Mouse (Mus musculus): ENCODE measurements around the gene Sall1. TPM values are rescaled to one million over a fixed set of nuclear protein-coding genes. Genes with fewer than 3 reads are reported as not detected.

Sall1 gene
- 17.1 and 17.2 TPM in 2 replicates for polyA plus RNA-seq (2015; fragmentation: Nextera tagmentation; extraction: Ambion mirVana)

DNA sequence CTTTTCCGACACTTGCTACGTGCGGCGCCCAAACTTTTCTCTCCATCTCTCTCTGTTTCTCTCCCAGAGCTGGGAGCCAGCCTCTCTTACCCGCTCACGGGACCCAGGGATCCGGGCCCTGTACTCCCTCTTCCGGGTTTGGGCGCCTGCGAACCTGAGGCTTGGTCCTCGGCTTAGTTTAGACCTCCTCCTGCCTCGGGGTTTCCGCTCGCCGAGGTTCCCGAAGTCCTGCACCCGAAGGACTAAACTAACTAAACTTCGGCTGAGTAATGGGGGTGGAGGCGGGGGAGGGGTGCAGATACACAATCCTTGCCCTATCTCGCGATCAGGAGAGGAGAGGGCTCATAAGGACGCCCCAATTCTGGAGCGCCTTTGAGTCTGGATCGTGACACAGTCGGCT lies at the start of gene Sall1:
Gene Sall1 (minus strand): TSS at position 223 of the 400 bp plus-strand sequence.
- no peak for ATAC-seq (ENCODE audit: low read depth)
- Histone ChIP-seq H3K9ac (peak within 1 kb of the TSS; percentile 89), H3K4me3 (peak within 1 kb of the TSS; percentile 69), H3K27ac (replicated peaks) (peak within 1 kb of the TSS; percentile 98), H3K9me3 (no peaks in the 10 kb centered on the region), H3K27me3 (peaks cover 36% of the 10 kb centered on the region), H3K36me3 (no peaks in the 10 kb centered on the region), H3K4me1 (replicated peaks) (peaks cover 80% of the 10 kb centered on the region), H3K4me2 (peak within 1 kb of the TSS; percentile 85)
- under 1% methylated on average over 25 of the region's 25 CpGs for WGBS

DNA sequence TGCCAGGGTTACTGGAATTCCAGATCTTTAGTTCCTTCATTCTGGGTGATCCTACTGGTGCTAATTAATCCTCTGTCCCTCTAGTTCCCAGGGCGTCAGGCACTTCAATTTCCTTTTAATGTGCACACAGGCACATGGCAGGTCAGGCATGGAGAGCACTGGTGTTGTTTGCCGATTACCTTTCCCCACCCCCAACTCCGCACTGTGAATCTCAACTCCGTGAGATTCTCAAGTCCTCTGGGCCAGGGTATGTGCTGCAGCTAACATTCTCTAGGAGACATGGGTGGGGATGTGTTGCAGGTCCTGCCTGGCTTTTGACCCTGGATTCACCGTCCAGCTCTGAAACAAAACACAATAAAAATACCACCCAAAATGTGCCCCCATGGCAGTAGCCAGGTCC lies 46.0 kb upstream of the Sall1 start:
- no peaks in the 10 kb centered on the region for H3K36me3 ChIP-seq
- WGBS: 46% methylated on average over 5 of the region's 5 CpGs
- H3K27me3 ChIP-seq: 0 out of 2 replicates have a peak, but pooled peaks cover 7% of the 10 kb centered on the region
- H3K27ac ChIP-seq (replicated peaks): no peak overlapping the region
- H3K4me3 ChIP-seq: no peak overlapping the region
- no peak overlapping the region for H3K4me2 ChIP-seq
- H3K9ac ChIP-seq: no peak overlapping the region
- peaks cover 16% of the 10 kb centered on the region for H3K4me1 ChIP-seq (replicated peaks)
- no peak for ATAC-seq (ENCODE audit: low read depth)
- H3K9me3 ChIP-seq: no peaks in the 10 kb centered on the region

DNA sequence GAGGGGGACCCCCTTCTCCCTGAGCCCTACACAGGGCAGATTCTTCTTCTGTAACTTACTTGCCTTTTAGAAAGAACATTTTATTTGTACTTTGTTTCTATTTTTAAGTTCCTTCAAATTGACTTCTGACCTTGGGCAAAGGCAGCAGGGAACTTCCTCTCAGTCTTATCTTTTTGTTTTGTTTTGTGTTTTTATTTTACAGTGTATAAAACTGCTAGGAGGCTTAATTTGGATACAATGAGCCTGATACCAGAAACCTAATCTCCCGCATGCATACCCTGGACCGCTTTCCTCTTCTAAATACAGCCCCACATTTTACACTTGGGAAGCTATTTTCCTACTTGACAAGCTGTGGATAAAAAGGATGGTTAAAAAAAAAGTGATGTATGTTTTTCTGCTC lies 35.2 kb upstream of the Sall1 start:
- 72% methylated on average over 2 of the region's 2 CpGs for WGBS
- H3K9me3 ChIP-seq: no peaks in the 10 kb centered on the region
- H3K4me2 ChIP-seq: no peak overlapping the region
- H3K4me1 ChIP-seq (replicated peaks): no peaks in the 10 kb centered on the region
- no peaks in the 10 kb centered on the region for H3K27me3 ChIP-seq
- H3K4me3 ChIP-seq: no peak overlapping the region
- H3K36me3 ChIP-seq: no peaks in the 10 kb centered on the region
- H3K9ac ChIP-seq: no peak overlapping the region
- no peak for ATAC-seq (ENCODE audit: low read depth)
- no peak overlapping the region for H3K27ac ChIP-seq (replicated peaks)

DNA sequence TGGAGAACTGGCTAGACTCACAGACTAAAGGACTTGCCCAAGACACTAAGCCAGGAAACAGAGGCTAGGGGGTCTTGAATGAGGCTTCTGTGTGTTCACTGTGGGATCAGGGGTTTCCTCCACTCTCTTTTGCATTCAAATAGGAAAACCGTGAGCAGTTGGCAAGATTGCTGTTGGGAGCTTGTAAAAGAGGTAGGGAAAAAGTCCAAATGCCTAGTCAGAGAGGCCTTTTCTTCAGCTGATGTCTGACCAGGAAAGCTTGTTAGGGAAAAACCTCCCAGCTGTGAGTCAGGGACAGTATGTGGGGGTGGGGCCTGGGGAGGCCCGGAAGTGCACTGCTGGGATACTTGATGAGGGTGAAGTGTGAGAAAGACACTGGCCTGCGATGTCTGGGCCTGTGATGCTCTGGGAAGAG lies 29.0 kb upstream of the Sall1 start:
- no peaks in the 10 kb centered on the region for H3K36me3 ChIP-seq
- H3K9me3 ChIP-seq: no peaks in the 10 kb centered on the region
- ATAC-seq (ENCODE audit: low read depth): peak; percentile 75
- H3K4me2 ChIP-seq: no peak overlapping the region
- H3K27me3 ChIP-seq: no peaks in the 10 kb centered on the region
- WGBS: 8% methylated on average over 3 of the region's 3 CpGs
- H3K27ac ChIP-seq (replicated peaks): peak overlapping the region; percentile 52
- H3K4me3 ChIP-seq: no peak overlapping the region
- peaks cover 23% of the 10 kb centered on the region for H3K4me1 ChIP-seq (replicated peaks)
- no peak overlapping the region for H3K9ac ChIP-seq

DNA sequence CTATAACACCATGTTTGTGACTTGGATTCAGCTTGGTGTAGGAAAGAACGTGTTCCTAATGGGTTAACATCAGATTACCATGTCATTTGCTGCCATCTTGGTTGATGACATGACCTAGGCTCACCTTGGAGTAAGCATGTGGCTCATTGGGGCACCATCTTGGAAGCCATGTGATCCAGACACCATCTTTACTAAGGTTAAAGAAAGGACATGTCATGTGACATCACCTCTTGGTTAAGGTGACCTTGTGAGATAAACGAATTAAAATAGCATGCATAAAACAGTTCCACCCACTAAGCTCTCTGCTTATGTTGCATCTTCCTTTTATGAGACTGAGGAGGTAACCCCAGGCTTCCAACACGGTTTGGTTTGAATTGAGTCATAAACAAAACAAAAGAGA lies 23.5 kb upstream of the Sall1 start:
- ATAC-seq (ENCODE audit: low read depth): no peak

GRCm38 (mm10) chr8:89064042-89064441 lies 20.1 kb upstream of the Sall1 start:
- 22% methylated on average over 9 of the region's 9 CpGs for WGBS
- H3K4me1 ChIP-seq (replicated peaks): peaks cover 29% of the 10 kb centered on the region
- H3K9ac ChIP-seq: no peak overlapping the region
- ATAC-seq (ENCODE audit: low read depth): peak; percentile 81
- H3K36me3 ChIP-seq: no peaks in the 10 kb centered on the region
- no peaks in the 10 kb centered on the region for H3K9me3 ChIP-seq
- H3K27ac ChIP-seq (replicated peaks): peak overlapping the region; percentile 55
- H3K4me2 ChIP-seq: no peak overlapping the region
- no peaks in the 10 kb centered on the region; the same call in 1 of the 2 replicates for H3K27me3 ChIP-seq
- H3K4me3 ChIP-seq: no peak overlapping the region

More for the DNA sequence above, 23.5 kb upstream of the Sall1 start:
- Histone ChIP-seq H3K9ac (no peak overlapping the region), H3K27me3 (no peaks in the 10 kb centered on the region), H3K9me3 (no peaks in the 10 kb centered on the region), H3K27ac (replicated peaks) (no peak overlapping the region), H3K4me1 (replicated peaks) (peaks cover 22% of the 10 kb centered on the region), H3K36me3 (no peaks in the 10 kb centered on the region), H3K4me3 (no peak overlapping the region), H3K4me2 (no peak overlapping the region)
- WGBS: 78% methylated on average over 3 of the region's 3 CpGs

DNA sequence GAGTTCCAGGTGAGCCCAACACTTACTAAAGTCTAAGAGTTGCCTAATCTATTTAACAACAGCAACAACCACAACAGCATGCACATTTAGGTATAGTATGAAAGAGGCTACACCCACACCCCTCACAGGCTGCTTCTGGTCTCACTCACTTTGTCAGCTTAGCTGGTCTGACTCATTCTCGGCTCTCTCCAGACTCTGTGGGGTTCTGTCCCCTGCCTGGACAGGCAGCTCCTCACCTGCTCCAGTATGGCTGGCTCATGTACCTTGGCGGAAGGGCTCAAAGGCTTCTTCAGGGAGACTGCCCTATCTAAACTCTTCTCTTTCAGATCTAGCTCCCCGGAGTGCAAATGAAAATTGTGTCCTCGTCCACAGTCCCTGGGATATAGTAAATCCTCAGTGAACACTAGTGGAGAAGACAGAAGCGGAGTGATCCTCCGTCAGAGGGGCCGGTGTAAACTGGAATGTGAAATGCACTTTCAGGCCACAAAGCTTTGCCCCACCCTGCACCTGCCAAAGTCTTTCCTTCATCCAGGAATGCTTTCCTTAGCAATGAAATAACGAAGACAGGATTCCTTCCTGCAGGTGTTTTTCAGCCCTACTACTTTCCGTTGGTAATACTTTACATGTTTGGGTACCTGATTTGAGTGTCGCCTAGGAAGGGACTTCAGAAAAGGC lies 19.5 kb upstream of the Sall1 start:
- H3K9me3 ChIP-seq: no peaks in the 10 kb centered on the region
- H3K4me1 ChIP-seq (replicated peaks): peaks cover 32% of the 10 kb centered on the region
- ATAC-seq (ENCODE audit: low read depth): no peak
- no peaks in the 10 kb centered on the region for H3K36me3 ChIP-seq
- no peak overlapping the region for H3K4me3 ChIP-seq
- H3K4me2 ChIP-seq: no peak overlapping the region
- H3K9ac ChIP-seq: no peak overlapping the region
- WGBS: 47% methylated on average over 10 of the region's 10 CpGs
- H3K27ac ChIP-seq (replicated peaks): peak overlapping the region; percentile 35; the same call in 1 of the 2 replicates
- no peaks in the 10 kb centered on the region; the same call in 1 of the 2 replicates for H3K27me3 ChIP-seq

GRCm38 (mm10) chr8:89060717-89061116 lies 16.8 kb upstream of the Sall1 start:
- Histone ChIP-seq H3K4me2 (no peak overlapping the region), H3K27me3 (no peaks in the 10 kb centered on the region; the same call in 1 of the 2 replicates), H3K4me1 (replicated peaks) (peaks cover 46% of the 10 kb centered on the region), H3K9ac (no peak overlapping the region), H3K4me3 (no peak overlapping the region), H3K36me3 (no peaks in the 10 kb centered on the region), H3K27ac (replicated peaks) (no peak overlapping the region), H3K9me3 (no peaks in the 10 kb centered on the region)
- WGBS: 81% methylated on average over 8 of the region's 8 CpGs
- ATAC-seq (ENCODE audit: low read depth): no peak

DNA sequence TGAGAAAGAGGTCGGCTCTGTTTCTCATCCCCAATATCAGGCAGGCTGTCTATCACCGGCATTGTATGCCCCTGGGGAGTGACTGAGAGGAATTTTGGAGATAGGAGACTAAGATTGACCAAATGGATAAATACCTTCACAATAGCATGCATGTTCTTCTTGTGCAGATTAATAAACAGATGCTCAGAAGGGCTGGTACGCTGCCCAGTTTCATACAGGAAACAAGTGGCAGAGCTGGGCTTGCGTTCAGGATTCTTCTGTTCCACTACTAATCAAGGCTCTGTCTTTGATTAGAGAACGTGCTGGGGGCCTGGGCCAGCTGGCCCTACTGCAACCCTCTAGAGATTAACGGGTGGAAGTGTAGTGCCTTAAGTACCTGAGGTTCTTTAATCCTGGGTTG lies 15.5 kb upstream of the Sall1 start:
- Histone ChIP-seq H3K4me3 (no peak overlapping the region), H3K4me1 (replicated peaks) (peaks cover 43% of the 10 kb centered on the region), H3K27me3 (no peaks in the 10 kb centered on the region; the same call in 1 of the 2 replicates), H3K4me2 (no peak overlapping the region), H3K9me3 (no peaks in the 10 kb centered on the region), H3K9ac (no peak overlapping the region), H3K27ac (replicated peaks) (no peak overlapping the region; the same call in 1 of the 2 replicates), H3K36me3 (no peaks in the 10 kb centered on the region)
- WGBS: 54% methylated on average over 6 of the region's 6 CpGs
- no peak for ATAC-seq (ENCODE audit: low read depth)

- no peaks in the 10 kb centered on the region for H3K36me3 ChIP-seq
- 89% methylated on average over 7 of the region's 7 CpGs for WGBS
- no peak for ATAC-seq (ENCODE audit: low read depth)
- no peak overlapping the region for H3K9ac ChIP-seq
- H3K9me3 ChIP-seq: no peaks in the 10 kb centered on the region
- H3K27ac ChIP-seq (replicated peaks): no peak overlapping the region
- H3K4me1 ChIP-seq (replicated peaks): peaks cover 25% of the 10 kb centered on the region
- H3K4me2 ChIP-seq: no peak overlapping the region
- no peak overlapping the region for H3K4me3 ChIP-seq
- peaks cover 4% of the 10 kb centered on the region for H3K27me3 ChIP-seq
Observed at GRCm38 (mm10) chr8:89052880-89053279, 8.9 kb upstream of the Sall1 start.

DNA sequence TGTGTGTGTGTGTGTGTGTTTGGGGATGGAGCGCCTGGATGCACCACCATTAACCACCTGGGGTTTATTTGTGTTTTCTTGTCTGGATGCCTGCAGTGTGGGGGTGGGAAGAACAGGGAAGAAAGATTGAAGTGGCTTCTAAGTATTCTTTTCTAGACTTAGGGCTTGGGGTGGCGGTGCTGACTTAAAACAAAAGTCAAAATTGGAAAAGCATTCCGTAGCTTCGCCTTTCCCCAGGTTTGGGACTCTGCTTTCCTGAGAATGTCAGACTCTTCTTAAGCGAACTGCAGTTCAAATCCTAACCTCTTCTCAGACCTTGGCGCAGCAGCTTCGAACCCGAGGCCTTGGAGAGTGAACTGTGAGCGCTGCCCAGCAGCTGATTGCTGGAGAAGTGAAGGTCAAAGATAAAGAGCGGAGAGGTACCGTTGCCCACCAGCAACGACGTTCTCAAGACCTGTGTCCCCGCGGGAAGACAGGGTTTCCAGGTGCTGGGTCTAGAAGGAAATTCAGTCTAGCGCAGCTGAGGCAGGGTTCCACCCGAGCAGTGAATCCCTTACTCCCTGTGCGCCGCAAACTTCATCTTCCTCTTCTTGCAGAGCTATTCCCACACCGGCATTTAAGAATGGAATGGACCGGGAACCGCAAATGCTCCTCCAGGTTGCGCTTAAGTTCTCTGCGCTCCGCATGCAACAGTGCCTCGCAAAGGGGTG lies 2.8 kb upstream of the Sall1 start:
- Histone ChIP-seq H3K4me2 (peak overlapping the region; percentile 85), H3K4me1 (replicated peaks) (peaks cover 66% of the 10 kb centered on the region), H3K27ac (replicated peaks) (peak overlapping the region; percentile 98), H3K36me3 (no peaks in the 10 kb centered on the region), H3K9me3 (no peaks in the 10 kb centered on the region), H3K4me3 (peak overlapping the region; percentile 17), H3K9ac (peak overlapping the region; percentile 50), H3K27me3 (peaks cover 24% of the 10 kb centered on the region)
- no peak for ATAC-seq (ENCODE audit: low read depth)
- WGBS: 2% methylated on average over 26 of the region's 26 CpGs

- Histone ChIP-seq H3K4me1 (replicated peaks) (peaks cover 71% of the 10 kb centered on the region), H3K9me3 (no peaks in the 10 kb centered on the region), H3K27me3 (peaks cover 24% of the 10 kb centered on the region), H3K4me3 (peak overlapping the region; percentile 69), H3K27ac (replicated peaks) (peak overlapping the region; percentile 98), H3K4me2 (peak overlapping the region; percentile 85), H3K9ac (peak overlapping the region; percentile 89), H3K36me3 (no peaks in the 10 kb centered on the region)
- WGBS: 0% methylated on average over 14 of the region's 15 CpGs
- no peak for ATAC-seq (ENCODE audit: low read depth)
Observed at GRCm38 (mm10) chr8:89046226-89046625, 2.3 kb upstream of the Sall1 start.
